Mouse (Mus musculus) hindbrain, embryonic 14.5 days (tissue): ENCODE results near the gene Zbtb38. TPM values are rescaled to one million over a fixed set of nuclear protein-coding genes. Genes with fewer than 3 reads are reported as not detected.

Experiments
- ATAC-seq: fragments of 200-750 bp; cut with Nextera tagmentation; 2 replicates; pipeline ENCODE4 v1.8.0; 2017; ENCODE audit warnings: moderate number of reproducible peaks, mild to moderate bottlenecking, moderate TSS enrichment, moderate library complexity; ENCODE audit not compliant: low FRiP score
- DNase-seq: peaks from one replicate; pipeline ENCODE4 v3.0.0-alpha.2; 2015; ENCODE audit warnings: low spot score
- H3K27ac ChIP-seq: fragments of 300-500 bp; sonication (generic); 2 replicates; pipeline ENCODE4 v1.5.1; 2014; ENCODE audit warnings: mild to moderate bottlenecking, moderate library complexity
- H3K27me3 ChIP-seq: fragments of 300-500 bp; sonication (generic); 2 replicates; pipeline ENCODE4 v1.6.1; 2014; ENCODE audit warnings: mild to moderate bottlenecking, low read length, mixed read lengths; ENCODE audit not compliant: control insufficient read depth, insufficient read depth
- H3K36me3 ChIP-seq: fragments of 300-500 bp; sonication (generic); replicated peaks from 2 replicates; pipeline ENCODE4 v1.6.1; 2014; ENCODE audit not compliant: control insufficient read depth, insufficient read depth
- H3K4me1 ChIP-seq: fragments of 300-500 bp; sonication (generic); replicated peaks from 2 replicates; pipeline ENCODE4 v1.6.1; 2014; ENCODE audit warnings: antibody characterized with exemption, low read length, mixed read lengths; ENCODE audit not compliant: control insufficient read depth, insufficient read depth
- H3K4me2 ChIP-seq: fragments of 300-500 bp; sonication (generic); replicated peaks from 2 replicates; pipeline ENCODE4 v1.6.1; 2014; ENCODE audit warnings: mild to moderate bottlenecking, moderate library complexity
- H3K4me3 ChIP-seq: fragments of 300-500 bp; sonication (generic); replicated peaks from 2 replicates; pipeline ENCODE4 v1.5.1; 2014; ENCODE audit warnings: mild to moderate bottlenecking, low read length
- H3K9ac ChIP-seq: fragments of 300-500 bp; sonication (generic); 2 replicates; pipeline ENCODE4 v1.6.1; 2014
- H3K9me3 ChIP-seq: fragments of 300-500 bp; sonication (generic); 2 replicates; pipeline ENCODE4 v1.6.1; 2016; ENCODE audit warnings: low read length; ENCODE audit not compliant: control insufficient read depth
- WGBS: fragments of 180-500 bp; shearing (Covaris S2); extraction: QIAGEN DNeasy Blood & Tissue Kit; methylation state at CpG from one replicate; pipeline ENCODE4 v1.1.7; 2014; 5-methylcytosine and 5-hydroxymethylcytosine counted together
- polyA plus RNA-seq: library from polyadenylated mRNA; unstranded; fragments of >200 nt; fragmentation: Nextera tagmentation; extraction: Ambion mirVana; gene quantifications from 2 replicates; pipeline ENCODE4 v1.2.1, GENCODE M21; 2014

Gene Zbtb38
- polyA plus RNA-seq, 1 experiment from 2014 or later = 52.2 TPM

- ATAC-seq = no peak
- no peak overlapping the region for H3K4me3 ChIP-seq
- H3K4me2 ChIP-seq = no peak overlapping the region
Measured at GRCm38 (mm10) chr9:96633771-96634170, 118.9 kb downstream of the Zbtb38 start.

More at GRCm38 (mm10) chr9:96633771-96634170, 118.9 kb downstream of the Zbtb38 start:
- Histone ChIP-seq H3K9ac (no peak overlapping the region), H3K4me1 (peaks cover 7% of the 10 kb centered on the region; the same call in 1 of the 2 replicates), H3K9me3 (no peaks in the 10 kb centered on the region), H3K36me3 (no peaks in the 10 kb centered on the region), H3K27ac (no peak overlapping the region), H3K27me3 (no peaks in the 10 kb centered on the region)
- no peak for DNase-seq
- 89% methylated on average over 2 of the region's 2 CpGs for WGBS

Other genes with a start within 250 kb of the Zbtb38 start
- 0.17 and 0.44 TPM in 2 replicates for gene Gm28729, start 227.6 kb downstream of the Zbtb38 start, polyA plus RNA-seq
- 17.8 and 21.1 TPM in 2 replicates for gene Rasa2, start 121.2 kb downstream of the Zbtb38 start, polyA plus RNA-seq
- gene Pxylp1, start 139.8 kb upstream of the Zbtb38 start, polyA plus RNA-seq = 34.6 and 43.9 TPM in 2 replicates